Mouse (Mus musculus): ENCODE data around the gene Dlg1. TPM values are rescaled to one million over a fixed set of nuclear protein-coding genes. Genes with fewer than 3 reads are reported as not detected.

Dlg1 gene
- total RNA-seq (2021), result 10 to 100 TPM; 58.7 to 60.8 TPM
- long read RNA-seq, experiment 1, full-length matches to known transcripts, result 14 of 62 reads
- long read RNA-seq, experiment 1, partial matches to known transcripts, result 4 of 62 reads
- long read RNA-seq, experiment 1, other reads (novel, unspliced or antisense), result 44 of 62 reads
- long read RNA-seq, experiment 2, full-length matches to known transcripts, result 20 of 60 reads
- long read RNA-seq, experiment 2, partial matches to known transcripts, result 3 of 60 reads
- long read RNA-seq, experiment 2, other reads (novel, unspliced or antisense), result 37 of 60 reads

GRCm38 (mm10) chr16:31663379-31664286 lies at the start of gene Dlg1:
Gene Dlg1, plus strand, starts transcription at chr16:31663443.
- peak; percentile 22; the same call in 1 of the 2 replicates for TF ChIP-seq CTCF (IDR thresholded peaks at IDR 0.05)
- peak within 1 kb of the TSS; percentile 95 for H3K27ac ChIP-seq
- DNase-seq, result peak; percentile 94
- intact Hi-C loops (cut with DNase I), result loop anchor here (5.0 kb wide), 1 partner anchor 56 kb away; no protein-coding TSS in a partner anchor
- peak within 1 kb of the TSS; percentile 96 for H3K4me3 ChIP-seq

- DNase-seq, result no peak
- no peak overlapping the region for H3K4me3 ChIP-seq
- no peak for TF ChIP-seq CTCF (IDR thresholded peaks at IDR 0.05)
- no peak overlapping the region for H3K27ac ChIP-seq
- intact Hi-C loops (cut with DNase I), result no loop called here
These were observed 46.9 kb upstream of the Dlg1 start for GRCm38 (mm10) chr16:31616382-31616781.

GRCm38 (mm10) chr16:31617128-31617527 lies 46.1 kb upstream of the Dlg1 start:
- H3K27ac ChIP-seq, result no peak overlapping the region
- intact Hi-C loops (cut with DNase I), result no loop called here
- no peak for DNase-seq
- TF ChIP-seq CTCF (IDR thresholded peaks at IDR 0.05), result no peak
- H3K4me3 ChIP-seq, result no peak overlapping the region

- TF ChIP-seq CTCF (IDR thresholded peaks at IDR 0.05), result no peak
- intact Hi-C loops (cut with DNase I), result no loop called here
- Histone ChIP-seq H3K4me3 (peak overlapping the region; percentile 56), H3K27ac (peak overlapping the region; percentile 77)
- DNase-seq, result peak; percentile 88
These were observed 45.3 kb upstream of the Dlg1 start for GRCm38 (mm10) chr16:31617823-31618371.

GRCm38 (mm10) chr16:31618671-31619070 lies 44.6 kb upstream of the Dlg1 start:
- peak; percentile 45 for DNase-seq
- TF ChIP-seq CTCF (IDR thresholded peaks at IDR 0.05), result no peak
- intact Hi-C loops (cut with DNase I), result no loop called here
- Histone ChIP-seq H3K27ac (peak overlapping the region; percentile 77), H3K4me3 (peak overlapping the region; percentile 56)

- peak overlapping the region; percentile 78 for H3K27ac ChIP-seq
- no peak for TF ChIP-seq CTCF (IDR thresholded peaks at IDR 0.05)
- intact Hi-C loops (cut with DNase I), result no loop called here
- peak; percentile 45 for DNase-seq
- peak overlapping the region; percentile 11; the same call in 1 of the 2 replicates for H3K4me3 ChIP-seq
These were observed 43.4 kb upstream of the Dlg1 start for GRCm38 (mm10) chr16:31619675-31620335.

- intact Hi-C loops (cut with DNase I), result no loop called here
- peak overlapping the region; percentile 78 for H3K27ac ChIP-seq
- no peak for TF ChIP-seq CTCF (IDR thresholded peaks at IDR 0.05)
These were observed 40.9 kb upstream of the Dlg1 start for GRCm38 (mm10) chr16:31622356-31622755.

GRCm38 (mm10) chr16:31623136-31623535 lies 40.1 kb upstream of the Dlg1 start:
- DNase-seq, result no peak
- no peak for TF ChIP-seq CTCF (IDR thresholded peaks at IDR 0.05)
- intact Hi-C loops (cut with DNase I), result no loop called here
- Histone ChIP-seq H3K4me3 (no peak overlapping the region), H3K27ac (no peak overlapping the region)

More at GRCm38 (mm10) chr16:31622356-31622755, 40.9 kb upstream of the Dlg1 start:
- DNase-seq, result no peak
- H3K4me3 ChIP-seq, result no peak overlapping the region

- H3K27ac ChIP-seq, result peak overlapping the region; percentile 17; the same call in 1 of the 2 replicates
- no peak for DNase-seq
- H3K4me3 ChIP-seq, result no peak overlapping the region
- no peak for TF ChIP-seq CTCF (IDR thresholded peaks at IDR 0.05)
- intact Hi-C loops (cut with DNase I), result no loop called here
These were observed 38.5 kb upstream of the Dlg1 start for GRCm38 (mm10) chr16:31624749-31625148.

GRCm38 (mm10) chr16:31626331-31626730 lies 36.9 kb upstream of the Dlg1 start:
- peak; percentile 72 for DNase-seq
- Histone ChIP-seq H3K4me3 (peak overlapping the region; percentile 35), H3K27ac (peak overlapping the region; percentile 90)
- intact Hi-C loops (cut with DNase I), result no loop called here
- no peak for TF ChIP-seq CTCF (IDR thresholded peaks at IDR 0.05)

GRCm38 (mm10) chr16:31630381-31630780 lies 32.9 kb upstream of the Dlg1 start:
- DNase-seq, result no peak
- intact Hi-C loops (cut with DNase I), result no loop called here
- TF ChIP-seq CTCF (IDR thresholded peaks at IDR 0.05), result no peak
- H3K4me3 ChIP-seq, result no peak overlapping the region
- no peak overlapping the region for H3K27ac ChIP-seq

GRCm38 (mm10) chr16:31631046-31631445 lies 32.2 kb upstream of the Dlg1 start:
- peak overlapping the region; percentile 91; the same call in 1 of the 2 replicates for H3K27ac ChIP-seq
- no peak for DNase-seq
- TF ChIP-seq CTCF (IDR thresholded peaks at IDR 0.05), result no peak
- peak overlapping the region; percentile 70; the same call in 1 of the 2 replicates for H3K4me3 ChIP-seq
- intact Hi-C loops (cut with DNase I), result no loop called here
